In genomic region chr13:119742711-119743415, GRCm38 (mm10) we compare ENCODE assay signal across 23 mouse cellular contexts. TPM values are rescaled to one million over a fixed set of nuclear protein-coding genes. Genes with fewer than 3 reads are reported as not detected.
DNase-seq lines count a peak whose midpoint lies in the region; ATAC-seq and TF ChIP-seq lines count a peak whose summit lies in the region.
"Had no signal": no experiment of that assay in that cellular context is flagged by ENCODE, and none has a peak within 500 bp of the region (broad histone marks: within the 10 kb centered on the region; RNA-seq: fewer than 3 reads in every experiment).

No protein-coding gene starts in this region.

- no peak for DNase-seq in hindbrain, postnatal 0 days (ENCODE audit: low spot score)
- peak; percentile 53 for DNase-seq in CH12.LX (ENCODE audit: extremely low read depth)
- peak; percentile 83 for DNase-seq in MEL (ENCODE audit: low read depth, low spot score)
- DNase-seq in adrenal gland, postnatal 25 days: no peak
- DNase-seq in cerebellum, postnatal 4 days (ENCODE audit: low spot score in 2 of 2): no peak
- DNase-seq: adrenal gland, postnatal 36 days; cerebellum, adult 8-10 months; embryo, embryonic 11 days; gastrocnemius, postnatal 14 days; heart, postnatal 10 days; kidney, postnatal 4 days; liver, embryonic 13.5 days; lung, embryonic 14.5 days; lung, postnatal 36 days had no signal

- H3K4me2 ChIP-seq in hindbrain, embryonic 16.5 days (ENCODE audit: low read length): no peak overlapping the region
- no peak overlapping the region for H3K4me2 ChIP-seq in hindbrain, postnatal 0 days (ENCODE audit: low read depth, low read length)
- H3K4me2 ChIP-seq in CH12.LX (ENCODE audit: insufficient read depth, low read depth, poor library complexity, severe bottlenecking): peak overlapping the region; percentile 93

- H3K9me3 ChIP-seq in hindbrain, embryonic 16.5 days (ENCODE audit: control insufficient read depth, low read length): no peaks in the 10 kb centered on the region
- no peaks in the 10 kb centered on the region for H3K9me3 ChIP-seq in hindbrain, postnatal 0 days (ENCODE audit: low read length)
- H3K9me3 ChIP-seq in CH12.LX (replicated peaks; ENCODE audit: low read length) (no peaks in the 10 kb centered on the region), MEL (replicated peaks; ENCODE audit: insufficient read depth, low read length) (no peaks in the 10 kb centered on the region)
- H3K9me3 ChIP-seq: heart, embryonic 10.5 days; kidney, embryonic 15.5 days; limb, embryonic 12.5 days; liver, embryonic 13.5 days; midbrain, embryonic 10.5 days had no signal

- in situ Hi-C loops in CH12.LX (cut with MboI; ENCODE audit: low pct_ligation_motif_present, low pct_unique_long_range_greater_than_20kb, low sequenced_read_pairs): loop anchor here (25.0 kb wide), 1 partner anchor 94 kb away; the partner anchor contains the start of genes AF067063 and D13Ertd608e

- peak; percentile 48 for TF ChIP-seq POLR2A in CH12.LX (IDR thresholded peaks at IDR 0.05; ENCODE audit: low read depth, low read length)
- peak in 1 of 2 experiments; percentile 49; a peak in 1 of 4 replicates for TF ChIP-seq POLR2A in MEL (IDR thresholded peaks at IDR 0.05; ENCODE audit: control insufficient read depth in 1 of 2, insufficient read depth in 1 of 2, low read depth in 1 of 2, low read length in 2 of 2, poor library complexity in 1 of 2)

- H3K27ac ChIP-seq in hindbrain, embryonic 16.5 days (ENCODE audit: low read depth, low read length): no peak overlapping the region
- H3K27ac ChIP-seq in hindbrain, postnatal 0 days: no peak overlapping the region
- H3K27ac ChIP-seq in CH12.LX (ENCODE audit: insufficient read depth, low read depth) (no peak overlapping the region), MEL (ENCODE audit: control insufficient read depth, low read depth, low read length) (peak overlapping the region; percentile 71)
- H3K27ac ChIP-seq: heart, embryonic 10.5 days; hindbrain, embryonic 14.5 days; kidney, embryonic 15.5 days; limb, embryonic 12.5 days; liver, embryonic 13.5 days; stomach, postnatal 0 days had no signal

- dilution Hi-C loops in CH12.LX (cut with MboI; ENCODE audit: extremely low pct_ligation_motif_present, extremely low pct_unique_long_range_greater_than_20kb, low sequenced_read_pairs): no loop called here

- no peaks in the 10 kb centered on the region for H3K27me3 ChIP-seq in hindbrain, embryonic 16.5 days (replicated peaks; ENCODE audit: control insufficient read depth, insufficient read depth, low read length)
- no peaks in the 10 kb centered on the region for H3K27me3 ChIP-seq in hindbrain, postnatal 0 days (ENCODE audit: insufficient read depth, low read length)
- H3K27me3 ChIP-seq in CH12.LX (replicated peaks) (no peaks in the 10 kb centered on the region), MEL (ENCODE audit: control insufficient read depth in 1 of 2, insufficient read depth in 2 of 2, low read length in 2 of 2) (no peaks in the 10 kb centered on the region)
- H3K27me3 ChIP-seq: kidney, embryonic 15.5 days; limb, embryonic 12.5 days; liver, embryonic 13.5 days had no signal

- no peak for TF ChIP-seq CTCF in hindbrain, postnatal 0 days (IDR thresholded peaks at IDR 0.05; ENCODE audit: low read depth)
- TF ChIP-seq CTCF in CH12.LX (conservative IDR thresholded peaks at IDR 0.05 in 1 of 2, IDR thresholded peaks at IDR 0.05 in 1 of 2; ENCODE audit: low read depth in 2 of 2, low read length in 2 of 2) (no peak), MEL (IDR thresholded peaks at IDR 0.05 in 2 of 3, conservative IDR thresholded peaks at IDR 0.05 in 1 of 3; ENCODE audit: control insufficient read depth in 1 of 3, insufficient read depth in 1 of 3, low read depth in 2 of 3, low read length in 3 of 3, poor library complexity in 1 of 3, severe bottlenecking in 1 of 3) (no peak)

- ATAC-seq in hindbrain, embryonic 16.5 days: 0 out of 2 replicates have a peak, but pooled peaks have one; percentile 24
- ATAC-seq in hindbrain, postnatal 0 days: no peak
- ATAC-seq in megakaryocyte progenitor cell, adult 5-6 weeks (replicated peaks; ENCODE audit: poor library complexity): peak; percentile 45
- ATAC-seq: intestine, embryonic 16.5 days had no signal

- H3K4me3 ChIP-seq in hindbrain, embryonic 16.5 days (ENCODE audit: low read length): no peak overlapping the region
- no peak overlapping the region for H3K4me3 ChIP-seq in hindbrain, postnatal 0 days (ENCODE audit: low read length)
- H3K4me3 ChIP-seq in CH12.LX (replicated peaks in 1 of 3; ENCODE audit: low read depth in 2 of 3, low read length in 2 of 3, poor library complexity in 1 of 3) (peak overlapping the region; percentile 30 to 51 (median 51)), MEL (ENCODE audit: control insufficient read depth in 1 of 2, insufficient read depth in 1 of 2, low read depth in 2 of 2, low read length in 2 of 2) (peak overlapping the region; percentile 83 to 90)
- H3K4me3 ChIP-seq: limb, embryonic 12.5 days had no signal

- no peaks in the 10 kb centered on the region for H3K36me3 ChIP-seq in hindbrain, embryonic 16.5 days (ENCODE audit: control insufficient read depth, insufficient read depth, low read length)
- no peaks in the 10 kb centered on the region for H3K36me3 ChIP-seq in hindbrain, postnatal 0 days (ENCODE audit: insufficient read depth, low read length)
- peaks cover 0 to 12% of the 10 kb centered on the region in 2 experiments for H3K36me3 ChIP-seq in CH12.LX (replicated peaks in 1 of 2; ENCODE audit: control insufficient read depth in 1 of 2, insufficient read depth in 1 of 2, low read length in 1 of 2)
- H3K36me3 ChIP-seq in MEL (ENCODE audit: control insufficient read depth in 1 of 2, insufficient read depth in 2 of 2, low read length in 2 of 2): peaks cover 0 to 20% of the 10 kb centered on the region in 2 experiments; a peak in 2 of 4 replicates
- H3K36me3 ChIP-seq: heart, embryonic 10.5 days; kidney, embryonic 15.5 days; limb, embryonic 12.5 days; liver, embryonic 13.5 days; midbrain, embryonic 10.5 days had no signal

- H3K4me1 ChIP-seq in hindbrain, embryonic 16.5 days (ENCODE audit: control insufficient read depth, insufficient read depth, low read depth, low read length): peaks cover 7% of the 10 kb centered on the region
- no peaks in the 10 kb centered on the region for H3K4me1 ChIP-seq in hindbrain, postnatal 0 days (ENCODE audit: insufficient read depth, low read length)
- H3K4me1 ChIP-seq in CH12.LX (ENCODE audit: control insufficient read depth in 1 of 2, insufficient read depth in 2 of 2): peaks cover 0 to 31% of the 10 kb centered on the region in 2 experiments; a peak in 2 of 4 replicates
- H3K4me1 ChIP-seq in MEL (ENCODE audit: control insufficient read depth in 1 of 2, insufficient read depth in 2 of 2, low read length in 2 of 2): peaks cover 7 to 25% of the 10 kb centered on the region in 2 experiments
- H3K4me1 ChIP-seq: heart, embryonic 10.5 days; kidney, embryonic 15.5 days had no signal

- TF ChIP-seq EP300 in CH12.LX (IDR thresholded peaks at IDR 0.05; ENCODE audit: low read length) (no peak), MEL (IDR thresholded peaks at IDR 0.05; ENCODE audit: low read depth in 1 of 2, low read length in 2 of 2) (no peak)

- H3K79me2 ChIP-seq in CH12.LX (replicated peaks; ENCODE audit: control insufficient read depth, extremely low read depth, insufficient read depth, poor library complexity, severe bottlenecking) (no peaks in the 10 kb centered on the region), MEL (ENCODE audit: control insufficient read depth, insufficient read depth, low read length, poor library complexity) (no peaks in the 10 kb centered on the region; the same call in 1 of the 2 replicates)

- 84% methylated on average over 6 of the region's 6 CpGs for WGBS in hindbrain, embryonic 16.5 days
- 88% methylated on average over 6 of the region's 6 CpGs for WGBS in hindbrain, postnatal 0 days

- TF ChIP-seq RAD21 in CH12.LX (IDR thresholded peaks at IDR 0.05; ENCODE audit: low read depth, low read length) (no peak), MEL (IDR thresholded peaks at IDR 0.05; ENCODE audit: low read depth, low read length) (no peak)

- no peak overlapping the region for H3K9ac ChIP-seq in hindbrain, embryonic 16.5 days (ENCODE audit: low read depth, low read length)
- H3K9ac ChIP-seq in hindbrain, postnatal 0 days (replicated peaks; ENCODE audit: low read length): no peak overlapping the region
- peak overlapping the region; percentile 13; the same call in 1 of the 2 replicates for H3K9ac ChIP-seq in CH12.LX (ENCODE audit: insufficient read depth, low read depth)
- peak overlapping the region; percentile 75 for H3K9ac ChIP-seq in MEL (ENCODE audit: control insufficient read depth, low read depth, low read length, poor library complexity, severe bottlenecking)
- H3K9ac ChIP-seq: kidney, embryonic 15.5 days; limb, embryonic 12.5 days; liver, embryonic 13.5 days had no signal

RNA-seq across cellular contexts. Expression of gene Nim1k, which starts 12.8 kb away (rescaled TPM):
- polyA plus RNA-seq in hindbrain, embryonic 16.5 days (2015; fragmentation: Nextera tagmentation; extraction: Ambion mirVana): 6.7 and 7.5 TPM in 2 replicates
- 9.8 and 10.3 TPM in 2 replicates for total RNA-seq in hindbrain, postnatal 0 days (2014; rRNA removed)
- 7.4 and 8.0 TPM in 2 replicates for polyA plus RNA-seq in hindbrain, postnatal 0 days (2015; fragmentation: Nextera tagmentation; extraction: Ambion mirVana)
- total RNA-seq in CH12.LX (2012; rRNA removed): 0.04 TPM in 2 replicates
- 0.09 and 0.14 TPM in 2 replicates for total RNA-seq in CH12.LX (2014; rRNA removed)
- polyA plus RNA-seq in CH12.LX (2012; ENCODE audit: insufficient read length, low read depth): 0.16 and 0.22 TPM in 2 replicates
- total RNA-seq in MEL (2012; rRNA removed): not detected in 2 replicates
- under 1 TPM in 1 of 2 experiments, not detected in 1; 0.03 TPM for polyA plus RNA-seq in MEL (2012; ENCODE audit: insufficient read depth in 1 of 2, insufficient read length in 2 of 2, low read depth in 1 of 2, low replicate concordance in 2 of 2, missing spikeins in 1 of 2)
- total RNA-seq in megakaryocyte progenitor cell, adult 5-6 weeks (2015): 0.59 and 1.3 TPM in 2 replicates
- total RNA-seq in megakaryocyte progenitor cell, adult 5-6 weeks (2017): 0.50 and 0.54 TPM in 2 replicates
- total RNA-seq in adrenal gland, postnatal 25 days (2021): 2.6 and 3.6 TPM in 2 replicates

RNA-seq across cellular contexts. Expression of gene Zfp131, which starts 47.8 kb away (rescaled TPM):
- 26.9 and 27.1 TPM in 2 replicates for polyA plus RNA-seq in hindbrain, embryonic 16.5 days (2015; fragmentation: Nextera tagmentation; extraction: Ambion mirVana)
- 21.1 and 27.7 TPM in 2 replicates for total RNA-seq in hindbrain, postnatal 0 days (2014; rRNA removed)
- polyA plus RNA-seq in hindbrain, postnatal 0 days (2015; fragmentation: Nextera tagmentation; extraction: Ambion mirVana): 26.3 and 29.6 TPM in 2 replicates
- total RNA-seq in CH12.LX (2012; rRNA removed): 31.3 and 35.9 TPM in 2 replicates
- 61.4 and 70.6 TPM in 2 replicates for total RNA-seq in CH12.LX (2014; rRNA removed)
- polyA plus RNA-seq in CH12.LX (2012; ENCODE audit: insufficient read length, low read depth): 42.6 and 49.3 TPM in 2 replicates
- total RNA-seq in MEL (2012; rRNA removed): 40.3 and 45.6 TPM in 2 replicates
- 100 to 1,000 TPM; 152 to 250 TPM for polyA plus RNA-seq in MEL (2012; ENCODE audit: insufficient read depth in 1 of 2, insufficient read length in 2 of 2, low read depth in 1 of 2, low replicate concordance in 2 of 2, missing spikeins in 1 of 2)
- total RNA-seq in megakaryocyte progenitor cell, adult 5-6 weeks (2015): 59.6 and 67.6 TPM in 2 replicates
- 50.9 and 64.3 TPM in 2 replicates for total RNA-seq in megakaryocyte progenitor cell, adult 5-6 weeks (2017)
- total RNA-seq in adrenal gland, postnatal 25 days (2021): 32.4 and 37.4 TPM in 2 replicates

RNA-seq across cellular contexts. Expression of gene Hmgcs1, which starts 52.7 kb away (rescaled TPM):
- polyA plus RNA-seq in hindbrain, embryonic 16.5 days (2015; fragmentation: Nextera tagmentation; extraction: Ambion mirVana): 567 and 577 TPM in 2 replicates
- total RNA-seq in hindbrain, postnatal 0 days (2014; rRNA removed): 230 and 254 TPM in 2 replicates
- 376 and 384 TPM in 2 replicates for polyA plus RNA-seq in hindbrain, postnatal 0 days (2015; fragmentation: Nextera tagmentation; extraction: Ambion mirVana)
- total RNA-seq in CH12.LX (2012; rRNA removed): 57.6 and 61.2 TPM in 2 replicates
- total RNA-seq in CH12.LX (2014; rRNA removed): 175 and 225 TPM in 2 replicates
- 105 and 119 TPM in 2 replicates for polyA plus RNA-seq in CH12.LX (2012; ENCODE audit: insufficient read length, low read depth)
- 13.6 and 16.4 TPM in 2 replicates for total RNA-seq in MEL (2012; rRNA removed)
- 10 to 100 TPM in 1 of 2 experiments, not detected in 1; 19.3 TPM for polyA plus RNA-seq in MEL (2012; ENCODE audit: insufficient read depth in 1 of 2, insufficient read length in 2 of 2, low read depth in 1 of 2, low replicate concordance in 2 of 2, missing spikeins in 1 of 2)
- 20.1 and 21.7 TPM in 2 replicates for total RNA-seq in megakaryocyte progenitor cell, adult 5-6 weeks (2015)
- 26.5 and 34.3 TPM in 2 replicates for total RNA-seq in megakaryocyte progenitor cell, adult 5-6 weeks (2017)
- total RNA-seq in adrenal gland, postnatal 25 days (2021): 548 and 767 TPM in 2 replicates

Comparison
In these comparisons a context has a peak if more than half of its experiments do, and no peak if none do; other contexts are left out.
1. H3K4me3 ChIP-seq: peak in CH12.LX (3 of 3) and MEL (2 of 2); none in hindbrain, embryonic 16.5 days (single experiment) and hindbrain, postnatal 0 days (single experiment).
2. H3K9ac ChIP-seq: peak in CH12.LX (single experiment) and MEL (single experiment); none in hindbrain, embryonic 16.5 days (single experiment) and hindbrain, postnatal 0 days (single experiment).
3. DNase-seq: peak in CH12.LX (single experiment) and MEL (single experiment); none in hindbrain, postnatal 0 days (single experiment), adrenal gland, postnatal 25 days (single experiment) and cerebellum, postnatal 4 days (0 of 2).